Mouse (Mus musculus): ENCODE results near the gene Clpx.

GRCm38 (mm10) chr9:65302327-65302983 lies 8.4 kb downstream of the Clpx start:
- no peak for TF ChIP-seq CTCF (IDR thresholded peaks at IDR 0.05; ENCODE audit: extremely low read depth, insufficient read depth, insufficient read length, insufficient replicate concordance)
- no peak for TF ChIP-seq POLR2A (IDR thresholded peaks at IDR 0.05; ENCODE audit: low read depth, low read length)

All from spleen, adult 2 months (tissue).